Mouse (Mus musculus): ENCODE measurements around the gene Cpox. TPM values are rescaled to one million over a fixed set of nuclear protein-coding genes. Genes with fewer than 3 reads are reported as not detected.

Gene Cpox
- total RNA-seq, 1 experiment from 2014 or later = 27.8 TPM

GRCm38 (mm10) chr16:58700816-58701424, 30.8 kb downstream of the Cpox start:
- DNase-seq = no peak

- peak; percentile 33 for DNase-seq
These were observed 31.7 kb downstream of the Cpox start for GRCm38 (mm10) chr16:58701779-58702178.

- no peak for DNase-seq
These were observed 32.3 kb downstream of the Cpox start for GRCm38 (mm10) chr16:58702329-58702932.

GRCm38 (mm10) chr16:58703382-58704124, 33.5 kb downstream of the Cpox start:
- DNase-seq = no peak

- no peak for DNase-seq
These were observed 34.9 kb downstream of the Cpox start for GRCm38 (mm10) chr16:58704999-58705398.

- no peak for DNase-seq
These were observed 37.3 kb downstream of the Cpox start for GRCm38 (mm10) chr16:58707276-58707905.

GRCm38 (mm10) chr16:58708601-58709475, 38.7 kb downstream of the Cpox start:
- DNase-seq = no peak

- DNase-seq = no peak
These were observed 39.4 kb downstream of the Cpox start for GRCm38 (mm10) chr16:58709536-58709935.

- no peak for DNase-seq
These were observed 42.1 kb downstream of the Cpox start for GRCm38 (mm10) chr16:58712221-58712620.

GRCm38 (mm10) chr16:58713128-58713527, 43.0 kb downstream of the Cpox start:
- DNase-seq = no peak

GRCm38 (mm10) chr16:58715018-58715417, 44.9 kb downstream of the Cpox start:
- DNase-seq = no peak

- DNase-seq = no peak
These were observed 48.6 kb downstream of the Cpox start, which contains the start of gene Gpr15 for GRCm38 (mm10) chr16:58718666-58719120. Gpr15 (minus strand) TSS chr16:58719070.

- no peak for DNase-seq
These were observed 52.2 kb downstream of the Cpox start for GRCm38 (mm10) chr16:58722292-58722691.

GRCm38 (mm10) chr16:58726680-58727476, 56.8 kb downstream of the Cpox start:
- no peak for DNase-seq

- DNase-seq = peak; percentile 99
These were observed 57.5 kb downstream of the Cpox start, which contains the start of gene Cldnd1 for GRCm38 (mm10) chr16:58727477-58728131. Cldnd1 (plus strand) TSS chr16:58727910.

GRCm38 (mm10) chr16:58728176-58728671, 58.1 kb downstream of the Cpox start:
- no peak for DNase-seq

GRCm38 (mm10) chr16:58738205-58738604, 68.1 kb downstream of the Cpox start:
- no peak for DNase-seq

- no peak for DNase-seq
These were observed 68.7 kb downstream of the Cpox start for GRCm38 (mm10) chr16:58738800-58739199.

GRCm38 (mm10) chr16:58740751-58741150, 70.7 kb downstream of the Cpox start:
- no peak for DNase-seq

GRCm38 (mm10) chr16:58746715-58747114, 76.6 kb downstream of the Cpox start:
- no peak for DNase-seq

All from adrenal gland, postnatal 14 days (tissue).